Mouse (Mus musculus): Measurements from ENCODE around the gene Efcab12.

Efcab12 gene

GRCm38 (mm10) chr6:115792691-115793215 is 45.5 kb downstream of the Efcab12 start:
- DNase-seq (ENCODE audit: low read depth, low spot score), result no peak

- DNase-seq (ENCODE audit: low read depth, low spot score), result no peak
Measured at GRCm38 (mm10) chr6:115791842-115792686, 46.1 kb downstream of the Efcab12 start.

GRCm38 (mm10) chr6:115791016-115791415 is 47.2 kb downstream of the Efcab12 start:
- DNase-seq (ENCODE audit: low read depth, low spot score), result no peak

- no peak for DNase-seq (ENCODE audit: low read depth, low spot score)
Measured at GRCm38 (mm10) chr6:115782781-115783180, 55.4 kb downstream of the Efcab12 start.

GRCm38 (mm10) chr6:115776363-115776762 is 61.8 kb downstream of the Efcab12 start:
- DNase-seq (ENCODE audit: low read depth, low spot score), result no peak

- DNase-seq (ENCODE audit: low read depth, low spot score), result no peak
Measured at GRCm38 (mm10) chr6:115775838-115776237, 62.4 kb downstream of the Efcab12 start.

GRCm38 (mm10) chr6:115774501-115774921 is 63.7 kb downstream of the Efcab12 start, which contains the start of gene Cand2:
Cand2 (plus strand) TSS chr6:115774538.
- no peak for DNase-seq (ENCODE audit: low read depth, low spot score)

- DNase-seq (ENCODE audit: low read depth, low spot score), result no peak
Measured at GRCm38 (mm10) chr6:115773966-115774413, 64.2 kb downstream of the Efcab12 start.

GRCm38 (mm10) chr6:115772604-115773003 is 65.6 kb downstream of the Efcab12 start:
- no peak for DNase-seq (ENCODE audit: low read depth, low spot score)

- DNase-seq (ENCODE audit: low read depth, low spot score), result no peak
Measured at GRCm38 (mm10) chr6:115772201-115772600, 66.0 kb downstream of the Efcab12 start.

GRCm38 (mm10) chr6:115770852-115771251 is 67.4 kb downstream of the Efcab12 start:
- DNase-seq (ENCODE audit: low read depth, low spot score), result no peak

GRCm38 (mm10) chr6:115770059-115770670 is 68.0 kb downstream of the Efcab12 start:
- DNase-seq (ENCODE audit: low read depth, low spot score), result no peak

- no peak for DNase-seq (ENCODE audit: low read depth, low spot score)
Measured at GRCm38 (mm10) chr6:115768207-115768606, 70.0 kb downstream of the Efcab12 start.

- DNase-seq (ENCODE audit: low read depth, low spot score), result no peak
Measured at GRCm38 (mm10) chr6:115767357-115767756, 70.9 kb downstream of the Efcab12 start.

- peak; percentile 9 for DNase-seq (ENCODE audit: low read depth, low spot score)
Measured at GRCm38 (mm10) chr6:115764179-115764578, 74.0 kb downstream of the Efcab12 start.

GRCm38 (mm10) chr6:115761995-115762756 is 76.0 kb downstream of the Efcab12 start, which contains the start of gene Tmem40:
Tmem40 (minus strand) TSS chr6:115762410.
- peak; percentile 50 for DNase-seq (ENCODE audit: low read depth, low spot score)

- no peak for DNase-seq (ENCODE audit: low read depth, low spot score)
Measured at GRCm38 (mm10) chr6:115760982-115761381, 77.2 kb downstream of the Efcab12 start.

Measured in telencephalon, adult 2 months (tissue).